Mouse (Mus musculus) liver, adult (tissue): ENCODE results near the gene Sparcl1.

Experiments used
- GATA4 ChIP-seq: IDR thresholded peaks from 2 replicates; pipeline ENCODE4 v1.6.1; 2014; ENCODE audit warnings: mild to moderate bottlenecking, low read length; ENCODE audit not compliant: insufficient replicate concordance

Gene Sparcl1

DNA sequence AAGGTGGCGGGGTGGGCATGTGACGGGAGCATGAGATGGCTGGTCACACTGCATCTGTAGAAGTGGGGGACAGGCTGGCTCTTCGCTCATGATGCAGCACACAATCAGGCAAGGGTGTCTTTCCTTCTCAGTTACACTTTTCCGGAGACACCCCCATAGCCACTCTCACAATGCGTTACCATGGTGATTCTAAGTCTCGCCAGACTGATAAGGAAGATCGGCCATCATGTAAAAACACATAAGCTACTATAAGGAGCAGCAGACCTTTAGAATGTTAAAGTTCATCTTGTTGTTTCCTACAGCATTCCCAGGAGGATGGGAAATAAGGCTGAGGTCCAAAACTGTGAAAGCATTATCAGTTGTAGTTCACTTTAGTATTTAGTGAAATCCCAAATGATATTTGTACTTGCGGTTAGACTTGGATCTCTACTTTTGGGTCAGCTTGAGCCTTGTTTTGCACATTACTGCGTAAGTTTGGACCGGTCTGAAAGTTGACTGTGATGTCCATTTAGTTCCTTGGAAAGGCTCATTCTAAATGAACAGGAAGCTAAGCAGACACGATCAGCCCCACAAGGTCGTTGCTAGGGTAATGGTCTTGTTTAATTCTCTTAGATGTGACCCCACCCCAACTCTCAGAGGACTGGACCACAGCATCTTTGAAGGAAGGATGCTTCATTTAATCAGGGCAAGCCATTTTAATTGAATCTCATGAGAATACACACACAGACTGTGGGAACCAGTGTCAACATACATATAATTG is 13.2 kb upstream of the Sparcl1 start:
- TF ChIP-seq GATA4 = no peak

DNA sequence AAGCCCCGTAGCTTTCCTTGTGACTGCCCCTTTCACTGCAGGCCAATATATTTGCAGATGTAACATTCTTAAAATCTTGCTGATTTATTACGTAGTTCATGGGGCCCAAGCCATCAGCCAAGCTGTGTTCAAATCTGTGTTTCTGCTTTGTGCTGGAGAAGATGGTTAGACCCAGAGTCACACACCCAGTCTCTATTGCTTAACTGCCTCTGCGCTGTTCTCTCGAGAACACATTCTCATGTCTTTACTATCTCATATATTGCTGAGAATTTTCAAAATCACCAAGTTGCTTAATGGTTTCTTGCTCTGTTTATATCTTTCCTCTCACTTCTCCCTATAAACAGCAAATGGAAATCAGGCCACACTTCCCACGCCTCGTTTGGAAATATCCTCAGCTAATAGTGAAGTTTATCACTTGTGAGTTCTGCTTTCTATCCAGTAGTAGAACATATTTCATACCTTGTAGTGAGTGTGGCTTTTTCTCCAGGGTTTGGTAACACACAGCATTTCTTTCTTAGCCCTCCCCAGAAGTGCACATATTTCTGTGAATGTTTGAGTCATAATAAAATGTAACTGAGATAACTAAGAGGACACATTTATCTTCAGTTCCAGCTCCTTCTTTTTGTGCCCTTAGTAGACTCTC is 10.6 kb upstream of the Sparcl1 start:
- TF ChIP-seq GATA4 = no peak

DNA sequence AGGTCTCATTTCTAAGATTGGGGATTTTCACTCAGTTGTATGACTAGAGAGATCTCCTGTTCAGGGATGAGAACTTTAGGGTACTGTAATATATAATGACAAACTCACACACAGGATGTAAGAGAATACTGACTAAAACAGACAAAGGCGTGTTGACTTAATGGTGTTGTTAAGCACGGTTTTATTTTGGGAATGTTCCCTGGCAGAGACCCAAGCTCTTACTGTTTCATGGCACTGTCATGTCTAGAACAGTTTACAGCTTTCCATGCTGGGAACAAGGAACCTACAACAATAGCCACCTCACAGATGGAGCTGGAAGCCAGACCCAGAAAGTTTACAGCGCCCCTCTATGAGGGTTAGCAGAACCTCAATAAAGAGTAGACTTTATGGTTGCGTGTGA is 2.4 kb upstream of the Sparcl1 start:
- TF ChIP-seq GATA4 = no peak

DNA sequence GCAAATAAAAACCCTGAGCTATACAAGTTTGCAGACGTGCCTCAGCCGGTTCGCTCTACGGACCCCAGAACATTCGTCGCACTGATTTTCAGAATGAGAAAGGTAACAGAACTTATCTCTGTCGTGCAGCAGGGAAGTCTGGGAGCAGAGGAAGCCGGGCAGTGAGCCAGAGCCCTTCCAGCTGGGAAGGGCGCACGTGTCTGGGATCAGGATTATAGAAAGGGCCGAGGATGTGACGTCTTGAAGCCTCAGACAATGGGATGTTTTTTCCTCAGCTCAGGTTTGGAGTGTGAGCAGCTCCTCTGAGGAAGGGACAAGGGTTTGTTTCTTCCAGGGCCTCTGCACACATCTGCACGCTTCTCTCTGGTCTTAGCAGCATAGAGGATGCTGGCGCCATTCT is 1.6 kb upstream of the Sparcl1 start:
- peak; percentile 77; the same call in 1 of the 2 replicates for TF ChIP-seq GATA4

DNA sequence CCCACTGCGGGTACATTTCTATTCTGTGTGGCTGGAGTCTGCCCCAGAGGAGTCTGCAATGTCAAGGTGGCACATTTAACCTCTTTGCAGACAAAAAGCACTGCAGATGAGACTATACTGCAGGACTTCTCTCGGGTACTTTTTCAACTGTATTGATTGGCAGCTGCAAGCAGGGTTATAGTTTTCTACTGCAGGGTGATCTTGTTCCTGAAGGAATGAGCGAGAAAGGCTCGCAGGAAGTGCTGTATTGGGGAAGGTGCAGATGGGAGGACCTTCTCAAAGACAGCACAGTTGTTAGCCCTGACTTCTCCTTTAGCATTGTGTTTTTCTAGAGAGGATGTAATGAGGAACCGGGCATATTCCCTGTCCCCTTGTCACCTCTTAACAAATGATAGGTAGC is 1.0 kb downstream of the Sparcl1 start:
- TF ChIP-seq GATA4 = no peak

DNA sequence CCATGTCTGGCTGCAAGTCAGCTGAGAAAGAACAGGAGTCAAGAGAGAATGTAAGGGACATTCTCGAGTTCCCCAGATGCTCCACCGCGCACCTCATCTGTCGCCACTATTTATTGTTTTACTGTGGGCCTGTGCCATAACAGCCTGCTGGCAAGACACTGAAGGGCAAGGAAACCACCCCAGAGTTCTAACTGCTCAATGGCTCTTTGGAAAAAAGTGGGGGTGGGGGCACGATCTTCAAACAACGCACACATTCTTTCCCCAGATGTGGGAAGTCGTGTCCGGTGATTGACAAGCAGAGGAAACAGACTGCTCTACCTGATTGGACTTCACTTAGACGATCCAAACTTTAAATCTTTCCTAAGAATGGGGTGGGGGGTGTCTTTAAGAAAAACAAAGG is 1.5 kb downstream of the Sparcl1 start:
- TF ChIP-seq GATA4 = no peak

DNA sequence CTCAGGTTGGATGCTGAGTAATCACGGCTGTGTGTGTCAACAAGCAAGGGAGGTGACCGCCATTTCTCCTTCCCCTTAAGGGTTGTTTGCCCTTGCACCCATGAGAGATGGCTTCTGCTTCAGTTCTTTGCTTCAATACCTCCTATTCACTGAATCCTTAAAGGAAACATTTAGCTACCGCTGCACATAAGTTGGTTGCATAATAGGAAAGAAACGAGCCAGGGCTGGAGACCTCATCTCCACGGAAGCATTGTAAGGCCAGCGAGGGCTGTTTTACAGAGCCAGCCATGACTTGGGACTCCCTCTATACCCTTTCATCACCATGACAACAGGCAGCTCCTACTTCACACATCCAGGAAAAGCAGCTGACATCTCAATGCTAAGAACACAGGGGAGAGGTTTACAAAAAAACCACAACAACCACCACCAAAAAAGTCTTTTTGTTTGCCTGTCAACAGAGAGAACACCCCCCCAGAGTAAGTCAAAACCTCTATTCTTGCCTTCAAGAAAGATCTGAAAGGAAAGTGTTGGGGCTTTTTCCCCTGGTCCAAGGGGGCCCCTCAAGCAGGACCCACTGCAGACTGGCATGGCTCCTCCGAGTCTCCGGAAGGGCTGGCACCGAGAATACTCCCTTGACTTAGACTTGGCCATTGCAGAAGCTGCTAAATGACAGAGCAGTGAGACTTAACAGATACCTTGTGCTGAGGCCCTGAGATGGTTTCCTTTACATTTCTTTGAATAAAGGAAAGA is 3.2 kb downstream of the Sparcl1 start:
- TF ChIP-seq GATA4 = no peak

DNA sequence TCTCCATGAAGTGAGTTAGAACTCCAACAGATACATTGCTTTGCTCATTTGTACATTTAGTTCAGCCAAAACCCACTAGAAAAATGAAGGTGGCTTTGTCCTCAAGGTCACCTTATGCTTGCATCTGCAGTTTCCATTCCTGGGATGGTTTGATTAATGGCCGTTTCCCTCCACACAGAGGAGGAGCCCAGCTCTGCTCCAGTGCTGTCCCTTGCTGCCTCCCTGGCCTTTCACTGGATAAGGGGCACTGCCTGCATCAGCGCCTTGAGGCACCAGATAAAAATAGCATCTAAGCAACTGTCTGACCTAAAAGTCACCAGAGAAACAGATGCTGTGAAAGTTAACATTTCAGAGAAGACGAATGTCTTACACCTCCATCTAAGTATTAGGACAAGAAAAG is 4.0 kb downstream of the Sparcl1 start:
- no peak for TF ChIP-seq GATA4

DNA sequence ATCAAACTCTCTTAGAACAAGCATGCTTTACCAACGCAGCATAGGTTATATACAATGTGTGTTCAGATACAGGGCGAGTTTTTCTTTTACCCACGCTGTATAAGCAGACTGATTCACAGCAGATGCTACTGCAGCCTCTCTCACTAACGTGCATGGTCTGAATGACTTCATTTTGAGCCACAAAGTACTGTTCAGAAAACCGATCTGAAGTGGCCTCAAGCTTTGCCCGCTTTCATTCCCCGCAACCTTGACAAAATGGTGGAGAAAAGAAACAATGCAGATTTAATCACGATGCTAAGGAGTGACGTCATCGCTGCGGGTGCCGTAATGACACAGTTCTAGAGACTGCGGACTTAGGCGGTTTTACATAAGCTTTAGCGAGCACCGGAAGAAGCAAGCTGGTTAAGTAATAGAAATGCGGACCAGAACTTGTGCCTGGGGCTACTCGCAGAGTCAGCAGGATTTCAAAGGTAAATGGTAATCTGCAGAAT is 4.6 kb downstream of the Sparcl1 start:
- no peak for TF ChIP-seq GATA4

DNA sequence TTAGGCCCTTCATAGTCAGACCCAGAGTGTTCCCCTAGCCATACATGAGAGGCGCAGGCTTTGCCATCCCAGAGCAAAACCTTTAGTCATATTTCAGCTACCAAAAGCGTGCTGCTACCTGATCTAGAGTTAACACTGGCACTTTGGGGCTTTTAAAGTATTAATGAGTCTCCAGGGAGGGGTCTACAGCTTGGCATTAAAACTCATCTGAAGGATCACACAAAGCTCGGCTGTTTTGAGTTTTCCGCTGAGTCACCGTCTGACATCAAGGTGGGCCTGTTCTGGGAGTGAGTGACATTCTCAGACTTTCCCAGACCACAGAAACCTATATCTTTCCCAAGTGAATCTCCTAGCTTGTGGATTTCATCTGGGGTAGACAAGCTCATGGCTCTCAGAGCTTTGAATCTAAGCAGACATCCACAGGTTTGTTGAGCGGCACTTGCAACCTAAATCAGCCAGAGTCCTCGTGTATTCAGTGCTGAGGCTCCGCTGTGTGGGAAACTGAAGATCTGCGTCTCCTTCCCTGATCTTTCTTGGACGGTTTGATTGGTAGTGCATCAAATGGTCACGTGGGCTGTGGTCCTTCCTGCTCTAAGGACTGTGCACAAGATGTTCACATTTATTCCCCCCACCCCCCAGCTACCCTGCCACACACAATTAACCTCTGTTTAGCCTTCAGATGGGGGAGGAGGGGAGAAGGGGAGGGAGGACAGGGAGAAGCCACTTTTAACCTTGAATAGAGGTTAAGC is 5.2 kb downstream of the Sparcl1 start:
- TF ChIP-seq GATA4 = no peak

DNA sequence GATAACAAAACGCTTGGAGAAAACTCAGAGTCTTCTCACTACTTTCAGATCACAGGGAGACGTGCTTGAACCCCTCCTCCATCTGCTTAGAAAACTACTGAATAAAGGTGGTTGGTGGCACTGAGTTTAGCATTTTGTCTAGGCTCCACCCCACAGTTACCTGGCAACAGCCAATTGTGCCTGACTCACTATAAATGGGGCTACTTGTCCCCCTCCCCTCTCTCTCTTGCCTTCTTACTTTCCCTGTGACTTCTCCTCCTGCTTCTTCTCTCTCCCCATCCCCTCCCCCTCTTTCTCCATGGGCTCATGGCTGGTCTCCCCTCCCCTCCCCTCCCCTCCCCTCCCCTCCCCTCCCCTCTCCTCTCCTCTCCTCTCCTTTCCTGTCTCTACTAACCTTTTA is 9.4 kb downstream of the Sparcl1 start:
- no peak for TF ChIP-seq GATA4

DNA sequence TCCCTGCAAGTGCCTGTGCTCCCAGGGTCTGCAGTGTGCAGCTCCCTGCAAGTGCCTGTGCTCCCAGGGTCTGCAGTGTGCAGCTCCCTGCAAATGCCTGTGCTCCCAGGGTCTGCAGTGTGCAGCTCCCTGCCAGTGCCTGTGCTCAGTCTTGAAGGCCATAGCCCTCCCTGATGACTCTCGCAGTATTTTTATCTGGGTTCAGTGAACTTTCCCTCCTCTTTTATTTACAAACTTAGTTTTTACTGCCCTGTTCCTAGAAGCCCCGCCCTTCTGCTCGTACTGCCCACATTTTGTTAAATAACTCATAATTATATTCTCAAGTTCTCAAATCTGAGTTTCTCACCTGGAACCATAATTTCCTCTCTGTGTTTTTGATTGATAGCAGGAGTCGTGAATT is 10.4 kb downstream of the Sparcl1 start:
- TF ChIP-seq GATA4 = no peak

DNA sequence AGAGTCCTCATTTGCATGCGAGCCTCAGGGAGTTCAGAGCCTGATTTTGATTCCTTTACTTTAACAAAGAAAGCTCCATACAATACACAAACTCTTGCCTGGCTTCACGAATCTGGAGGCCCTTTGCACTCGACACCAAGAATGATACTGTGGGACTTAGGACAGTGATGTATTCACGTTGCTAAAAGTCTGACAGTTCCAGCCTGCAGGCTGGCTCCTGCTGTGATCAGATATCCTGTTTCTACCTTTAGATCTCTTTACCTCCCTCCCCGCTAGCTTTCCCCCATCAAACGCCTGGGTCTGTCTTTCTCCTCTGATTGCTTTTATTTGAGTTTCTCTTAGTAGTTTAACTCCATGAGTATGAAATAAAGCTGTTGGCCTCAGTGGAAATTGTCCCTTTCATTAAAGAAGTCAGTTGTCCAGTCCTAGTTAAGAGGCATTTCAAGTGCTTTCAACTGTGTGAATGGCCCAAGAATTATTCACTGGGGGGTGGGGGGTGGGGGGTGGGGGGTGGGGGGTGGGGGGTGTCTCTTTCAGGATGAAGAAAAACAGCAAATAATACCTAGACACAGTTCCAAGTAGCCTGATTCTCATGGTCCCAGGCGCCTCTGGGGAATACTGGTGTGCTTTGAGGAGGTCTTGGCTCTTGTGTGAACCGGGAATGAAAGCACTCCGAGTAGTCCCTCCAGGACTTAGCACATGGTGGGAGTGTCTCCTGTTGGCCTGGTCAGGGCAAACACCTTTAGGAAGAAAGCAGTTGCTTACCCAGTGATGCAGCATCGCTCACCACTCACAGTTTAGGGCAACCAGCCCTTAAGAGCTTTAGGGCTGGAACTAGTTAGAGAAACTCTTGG is 11.6 kb downstream of the Sparcl1 start:
- no peak for TF ChIP-seq GATA4
